Mouse (Mus musculus): ENCODE data around the gene Olfr1412. TPM values are rescaled to one million over a fixed set of nuclear protein-coding genes. Genes with fewer than 3 reads are reported as not detected.

The Olfr1412 gene
- polyA plus RNA-seq (2012; rRNA removed) (not detected in 2 replicates), polyA plus RNA-seq (2014; fragmentation: Nextera tagmentation; extraction: Ambion mirVana) (not detected in 2 replicates)

GRCm38 (mm10) chr1:92585479-92585878 lies at the start of gene Olfr1412:
Gene Olfr1412, plus strand, starts transcription at chr1:92585779.
- DNase-seq (ENCODE audit: low spot score): no peak
- 79% methylated on average over 2 of the region's 2 CpGs for WGBS

GRCm38 (mm10) chr1:92536972-92537371 lies 48.6 kb upstream of the Olfr1412 start:
- TF ChIP-seq POLR2A (IDR thresholded peaks at IDR 0.05; ENCODE audit: borderline replicate concordance, extremely low read depth, insufficient read depth, insufficient read length): no peak
- no peak overlapping the region for H3K4me3 ChIP-seq (replicated peaks; ENCODE audit: low read length)
- no peak overlapping the region for H3K27ac ChIP-seq (replicated peaks; ENCODE audit: low read depth, low read length)
- DNase-seq (ENCODE audit: low spot score) (no peak), ATAC-seq (ENCODE audit: low FRiP score, low read depth) (no peak)
- H3K36me3 ChIP-seq (ENCODE audit: control insufficient read depth, insufficient read depth, low read length): no peaks in the 10 kb centered on the region
- H3K27me3 ChIP-seq (ENCODE audit: control insufficient read depth, insufficient read depth, low read length): no peaks in the 10 kb centered on the region
- H3K9me3 ChIP-seq (ENCODE audit: control insufficient read depth, low read length): no peaks in the 10 kb centered on the region
- no peak overlapping the region for H3K9ac ChIP-seq (ENCODE audit: low read depth, low read length, severe bottlenecking)
- no peaks in the 10 kb centered on the region for H3K4me1 ChIP-seq (ENCODE audit: control insufficient read depth, insufficient read depth, low read length)
- H3K4me2 ChIP-seq (replicated peaks; ENCODE audit: low read depth, low read length, severe bottlenecking): no peak overlapping the region
- WGBS: 44% methylated on average over 5 of the region's 5 CpGs

More at GRCm38 (mm10) chr1:92585479-92585878, at the start of gene Olfr1412:
- no peaks in the 10 kb centered on the region for H3K9me3 ChIP-seq (ENCODE audit: control insufficient read depth, low read length)
- no peaks in the 10 kb centered on the region for H3K36me3 ChIP-seq (ENCODE audit: control insufficient read depth, insufficient read depth, low read length)
- H3K4me3 ChIP-seq (replicated peaks; ENCODE audit: low read length): no peak within 1 kb of the TSS
- H3K4me1 ChIP-seq (ENCODE audit: control insufficient read depth, insufficient read depth, low read length): no peaks in the 10 kb centered on the region
- H3K27me3 ChIP-seq (ENCODE audit: control insufficient read depth, insufficient read depth, low read length): no peaks in the 10 kb centered on the region
- H3K9ac ChIP-seq (ENCODE audit: low read depth, low read length, severe bottlenecking): no peak within 1 kb of the TSS
- no peak within 1 kb of the TSS for H3K27ac ChIP-seq (replicated peaks; ENCODE audit: low read depth, low read length)
- ATAC-seq (ENCODE audit: low FRiP score, low read depth): no peak
- H3K4me2 ChIP-seq (replicated peaks; ENCODE audit: low read depth, low read length, severe bottlenecking): no peak within 1 kb of the TSS
- no peak for TF ChIP-seq POLR2A (IDR thresholded peaks at IDR 0.05; ENCODE audit: borderline replicate concordance, extremely low read depth, insufficient read depth, insufficient read length)

GRCm38 (mm10) chr1:92539071-92539470 lies 46.5 kb upstream of the Olfr1412 start:
- H3K4me2 ChIP-seq (replicated peaks; ENCODE audit: low read depth, low read length, severe bottlenecking): no peak overlapping the region
- H3K9me3 ChIP-seq (ENCODE audit: control insufficient read depth, low read length): no peaks in the 10 kb centered on the region
- H3K27ac ChIP-seq (replicated peaks; ENCODE audit: low read depth, low read length): no peak overlapping the region
- no peak for TF ChIP-seq POLR2A (IDR thresholded peaks at IDR 0.05; ENCODE audit: borderline replicate concordance, extremely low read depth, insufficient read depth, insufficient read length)
- no peak for ATAC-seq (ENCODE audit: low FRiP score, low read depth)
- H3K36me3 ChIP-seq (ENCODE audit: control insufficient read depth, insufficient read depth, low read length): no peaks in the 10 kb centered on the region
- no peaks in the 10 kb centered on the region for H3K27me3 ChIP-seq (ENCODE audit: control insufficient read depth, insufficient read depth, low read length)
- no peak overlapping the region for H3K9ac ChIP-seq (ENCODE audit: low read depth, low read length, severe bottlenecking)
- no peak overlapping the region for H3K4me3 ChIP-seq (replicated peaks; ENCODE audit: low read length)
- H3K4me1 ChIP-seq (ENCODE audit: control insufficient read depth, insufficient read depth, low read length): no peaks in the 10 kb centered on the region
- WGBS: 46% methylated on average over 2 of the region's 2 CpGs
- no peak for DNase-seq (ENCODE audit: low spot score)

GRCm38 (mm10) chr1:92545929-92546328 lies 39.6 kb upstream of the Olfr1412 start:
- ATAC-seq (ENCODE audit: low FRiP score, low read depth) (no peak), DNase-seq (ENCODE audit: low spot score) (no peak)
- Histone ChIP-seq H3K4me3 (replicated peaks; ENCODE audit: low read length) (no peak overlapping the region), H3K36me3 (ENCODE audit: control insufficient read depth, insufficient read depth, low read length) (no peaks in the 10 kb centered on the region), H3K4me1 (ENCODE audit: control insufficient read depth, insufficient read depth, low read length) (no peaks in the 10 kb centered on the region), H3K9ac (ENCODE audit: low read depth, low read length, severe bottlenecking) (no peak overlapping the region), H3K9me3 (ENCODE audit: control insufficient read depth, low read length) (no peaks in the 10 kb centered on the region), H3K27me3 (ENCODE audit: control insufficient read depth, insufficient read depth, low read length) (no peaks in the 10 kb centered on the region), H3K4me2 (replicated peaks; ENCODE audit: low read depth, low read length, severe bottlenecking) (no peak overlapping the region), H3K27ac (replicated peaks; ENCODE audit: low read depth, low read length) (no peak overlapping the region)
- WGBS: 74% methylated on average over 2 of the region's 2 CpGs
- TF ChIP-seq POLR2A (IDR thresholded peaks at IDR 0.05; ENCODE audit: borderline replicate concordance, extremely low read depth, insufficient read depth, insufficient read length): no peak

- no peak within 1 kb of the TSS for H3K9ac ChIP-seq (ENCODE audit: low read depth, low read length, severe bottlenecking)
- H3K27me3 ChIP-seq (ENCODE audit: control insufficient read depth, insufficient read depth, low read length): no peaks in the 10 kb centered on the region
- 86% methylated on average over 3 of the region's 3 CpGs for WGBS
- H3K4me3 ChIP-seq (replicated peaks; ENCODE audit: low read length): no peak within 1 kb of the TSS
- no peaks in the 10 kb centered on the region for H3K4me1 ChIP-seq (ENCODE audit: control insufficient read depth, insufficient read depth, low read length)
- no peak for ATAC-seq (ENCODE audit: low FRiP score, low read depth)
- H3K4me2 ChIP-seq (replicated peaks; ENCODE audit: low read depth, low read length, severe bottlenecking): no peak within 1 kb of the TSS
- no peak within 1 kb of the TSS for H3K27ac ChIP-seq (replicated peaks; ENCODE audit: low read depth, low read length)
- TF ChIP-seq POLR2A (IDR thresholded peaks at IDR 0.05; ENCODE audit: borderline replicate concordance, extremely low read depth, insufficient read depth, insufficient read length): no peak
- H3K36me3 ChIP-seq (ENCODE audit: control insufficient read depth, insufficient read depth, low read length): no peaks in the 10 kb centered on the region
- no peaks in the 10 kb centered on the region for H3K9me3 ChIP-seq (ENCODE audit: control insufficient read depth, low read length)
- no peak for DNase-seq (ENCODE audit: low spot score)
Measured at GRCm38 (mm10) chr1:92571022-92571421, 14.6 kb upstream of the Olfr1412 start, which contains the start of gene Olfr1413. Gene Olfr1413, plus strand, starts transcription at chr1:92571322.

- DNase-seq (ENCODE audit: low spot score) (no peak), ATAC-seq (ENCODE audit: low FRiP score, low read depth) (no peak)
- Histone ChIP-seq H3K4me2 (replicated peaks; ENCODE audit: low read depth, low read length, severe bottlenecking) (no peak within 1 kb of the TSS), H3K27me3 (ENCODE audit: control insufficient read depth, insufficient read depth, low read length) (no peaks in the 10 kb centered on the region), H3K4me3 (replicated peaks; ENCODE audit: low read length) (no peak within 1 kb of the TSS), H3K4me1 (ENCODE audit: control insufficient read depth, insufficient read depth, low read length) (no peaks in the 10 kb centered on the region), H3K9ac (ENCODE audit: low read depth, low read length, severe bottlenecking) (no peak within 1 kb of the TSS), H3K36me3 (ENCODE audit: control insufficient read depth, insufficient read depth, low read length) (no peaks in the 10 kb centered on the region), H3K27ac (replicated peaks; ENCODE audit: low read depth, low read length) (no peak within 1 kb of the TSS), H3K9me3 (ENCODE audit: control insufficient read depth, low read length) (no peaks in the 10 kb centered on the region)
- TF ChIP-seq POLR2A (IDR thresholded peaks at IDR 0.05; ENCODE audit: borderline replicate concordance, extremely low read depth, insufficient read depth, insufficient read length): no peak
Measured at GRCm38 (mm10) chr1:92594111-92594510, 8.5 kb downstream of the Olfr1412 start, which contains the start of gene Olfr1411. Gene Olfr1411, plus strand, starts transcription at chr1:92594411.

All from limb, embryonic 14.5 days (tissue).